Mouse (Mus musculus) CH12.LX (cell line): ENCODE results near the gene Cyth3.

ENCODE experiments used
- BHLHE40 ChIP-seq: IDR thresholded peaks from 2 replicates; pipeline ENCODE4 v1.6.1; 2011; ENCODE audit warnings: mild to moderate bottlenecking, low read depth, low read length, improper control_type of control experiment
- CTCF ChIP-seq, 2 experiments: IDR thresholded peaks in 1 of 2; conservative IDR thresholded peaks in 1 of 2; 2 replicates each; pipeline ENCODE4 v1.5.1; 2011 to 2012; ENCODE audit warnings: low read depth in 2 of 2, low read length in 2 of 2, improper control_type of control experiment in 1 of 2, inconsistent platforms in 1 of 2, mild to moderate bottlenecking in 1 of 2, moderate library complexity in 1 of 2
- EP300 ChIP-seq: IDR thresholded peaks from 2 replicates; pipeline ENCODE4 v1.6.1; 2011; ENCODE audit warnings: low read length, improper control_type of control experiment
- POLR2A ChIP-seq: IDR thresholded peaks from 2 replicates; pipeline ENCODE4 v1.6.1; 2011; ENCODE audit warnings: low read depth, mild to moderate bottlenecking, improper control_type of control experiment, low read length
- RCOR1 ChIP-seq: conservative IDR thresholded peaks from 2 replicates; pipeline ENCODE4 v1.6.1; 2012; ENCODE audit warnings: low read depth, mild to moderate bottlenecking, inconsistent platforms, low read length, improper control_type of control experiment
- UBTF ChIP-seq: IDR thresholded peaks from 2 replicates; pipeline ENCODE4 v1.6.1; 2012; ENCODE audit warnings: low read depth, mild to moderate bottlenecking, inconsistent platforms, low read length, improper control_type of control experiment, moderate library complexity
- USF2 ChIP-seq: conservative IDR thresholded peaks from 2 replicates; pipeline ENCODE4 v1.6.1; 2011; ENCODE audit warnings: low read depth, low read length, improper control_type of control experiment

DNA sequence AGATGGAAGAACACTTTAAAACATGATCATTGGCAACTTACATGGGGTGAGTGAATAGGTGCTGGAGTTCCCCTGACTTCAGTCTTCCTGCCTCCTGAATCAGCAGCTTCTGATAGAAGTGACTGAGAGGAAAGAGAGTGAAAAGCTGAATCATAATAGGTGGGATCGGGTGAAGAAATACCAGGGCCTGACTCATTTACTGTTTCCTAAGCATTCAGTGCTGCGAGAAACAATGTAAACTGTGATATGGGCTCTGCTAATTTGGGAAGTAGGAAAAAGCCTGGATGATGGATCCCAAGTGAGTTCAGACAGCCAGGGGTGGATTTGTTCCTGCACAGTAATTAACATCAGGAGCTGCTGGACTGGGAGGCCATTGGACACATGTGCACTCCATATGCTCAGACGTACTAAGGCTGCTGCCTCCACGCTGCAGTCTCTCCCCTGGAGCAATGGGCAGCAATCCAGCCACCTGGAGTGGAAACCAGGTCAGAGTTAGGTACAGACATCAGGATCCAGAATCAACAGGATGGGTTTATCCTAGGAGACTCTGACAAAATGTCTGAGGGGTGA, 20.1 kb downstream of the Cyth3 start:
- TF ChIP-seq RCOR1 (no peak), CTCF (conservative IDR thresholded peaks at IDR 0.05 in 1 of 2, IDR thresholded peaks at IDR 0.05 in 1 of 2; ENCODE audit: low read depth in 2 of 2, low read length in 2 of 2) (no peak), POLR2A (no peak), UBTF (no peak), USF2 (no peak), BHLHE40 (no peak), EP300 (no peak)
